Mouse (Mus musculus): ENCODE measurements at regions not wholly inside any gene's neighbourhood (a gene's known extent, or its start where the extent isn't known, plus 50 kb on each side); places are given as distances from the start of the nearest gene placed in this dataset.

- no peak for DNase-seq
Observed at GRCm38 (mm10) chr12:58901931-58902330, 109.9 kb downstream of the Sec23a start.

GRCm38 (mm10) chr12:58875808-58876207 lies 136.0 kb downstream of the Sec23a start:
- no peak for DNase-seq

DNA sequence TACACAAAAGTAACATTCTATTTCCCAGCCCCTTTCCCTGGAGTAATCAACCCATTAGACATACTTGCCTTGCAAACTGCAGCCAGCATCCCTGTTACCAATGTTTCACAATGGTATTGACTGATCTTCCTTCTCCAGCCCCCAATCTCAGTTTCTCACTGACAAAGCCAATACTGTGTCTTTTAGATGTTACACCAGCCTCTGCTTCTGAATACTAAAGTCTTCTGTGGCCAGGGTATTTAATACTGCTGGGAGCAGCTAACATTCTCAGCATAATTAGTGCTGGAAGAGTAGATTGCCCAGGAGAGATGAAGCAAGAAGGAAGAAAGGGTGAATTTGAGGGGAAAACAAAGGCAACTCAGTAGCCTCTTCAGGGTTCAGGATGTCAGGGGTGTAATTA lies 139.4 kb downstream of the Sec23a start:
- DNase-seq: no peak

DNA sequence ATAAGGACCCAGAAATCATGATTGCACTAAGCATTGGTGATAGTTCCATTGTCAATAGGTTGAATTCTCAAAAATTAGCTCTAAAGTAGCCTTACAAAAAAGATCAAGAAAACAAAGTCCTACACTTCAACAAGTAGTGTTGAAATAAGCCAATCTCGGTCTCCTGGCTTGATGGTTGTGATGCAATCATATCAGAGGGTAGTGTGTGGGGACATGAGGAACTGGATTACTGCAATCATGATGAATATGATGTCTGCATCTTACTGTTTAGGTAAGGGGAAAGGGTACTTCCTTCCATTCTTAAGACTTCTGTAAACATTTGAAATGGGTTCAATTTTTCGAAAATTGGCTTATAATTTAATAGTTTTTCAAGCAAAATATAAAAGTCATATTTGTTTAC lies 155.3 kb downstream of the Sec23a start:
- no peak for DNase-seq

DNA sequence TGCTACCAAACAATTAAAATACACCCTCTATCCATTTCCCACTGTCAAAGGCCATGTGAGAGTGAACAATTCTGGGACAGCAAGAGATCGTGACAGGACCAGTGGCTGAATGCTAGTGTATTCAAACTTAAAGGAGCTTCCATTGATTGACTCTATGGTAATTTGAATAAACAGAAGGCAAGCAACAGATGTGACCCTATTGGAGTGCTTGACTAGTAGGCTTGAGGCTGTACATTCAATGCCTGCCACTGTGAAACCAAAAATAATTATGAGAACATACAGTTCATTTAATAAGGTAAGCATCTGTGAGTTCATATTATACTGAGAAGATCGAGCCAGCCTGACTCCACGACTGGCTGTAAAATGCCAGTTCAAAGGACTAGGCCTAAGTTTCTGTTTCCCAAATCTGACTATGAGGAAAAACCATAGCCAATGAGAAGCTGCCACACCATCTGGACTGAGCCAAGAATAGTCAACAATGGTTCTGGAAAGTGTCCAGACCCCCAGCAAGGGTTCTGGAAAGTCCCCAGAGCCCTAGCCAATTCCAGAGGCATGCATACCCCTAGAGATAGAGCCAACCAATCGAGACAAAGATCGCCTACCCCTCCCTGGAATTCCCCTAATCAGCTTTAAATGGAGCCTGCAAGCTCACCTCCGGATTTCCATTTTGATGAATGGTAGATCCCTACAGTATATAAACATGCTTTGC lies 160.0 kb downstream of the Sec23a start:
- DNase-seq: peak; percentile 15

DNA sequence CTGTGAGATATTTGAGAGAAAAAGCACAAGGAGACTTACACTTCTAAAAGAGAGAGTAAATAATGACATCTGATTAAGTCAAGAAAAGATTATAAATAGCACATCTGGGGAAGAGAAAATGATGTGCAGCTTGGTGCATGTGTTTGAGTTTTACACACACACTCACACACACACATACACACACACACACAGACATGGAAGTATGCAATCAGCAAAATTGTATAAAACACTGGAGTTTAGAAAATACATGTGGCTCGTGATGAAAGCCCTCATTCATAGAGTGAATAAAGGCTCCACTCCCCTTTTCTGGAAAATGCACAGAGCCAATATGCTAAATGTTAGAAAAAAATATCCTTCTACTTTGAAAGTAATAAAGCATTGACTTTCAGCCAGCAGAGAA lies 182.2 kb downstream of the Sec23a start:
- DNase-seq: no peak

DNA sequence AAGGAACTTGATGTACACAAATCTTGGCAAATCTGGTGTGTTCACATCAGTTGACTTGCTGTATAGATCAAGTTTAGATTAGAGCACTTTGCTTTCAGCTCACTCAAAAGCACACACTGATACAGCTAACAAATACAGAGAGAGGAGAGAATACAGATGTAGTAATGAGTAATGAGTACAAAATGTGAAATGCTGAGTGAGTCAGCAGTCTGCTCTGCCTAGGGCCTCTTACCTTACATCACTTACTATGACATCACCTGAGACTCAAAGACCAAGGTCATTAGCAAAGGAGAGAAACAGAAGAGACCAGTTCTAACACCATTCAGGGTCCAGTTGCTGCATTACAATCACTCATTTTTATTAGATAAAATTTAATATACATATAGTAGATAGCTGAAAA lies 184.0 kb downstream of the Sec23a start:
- DNase-seq: no peak

DNA sequence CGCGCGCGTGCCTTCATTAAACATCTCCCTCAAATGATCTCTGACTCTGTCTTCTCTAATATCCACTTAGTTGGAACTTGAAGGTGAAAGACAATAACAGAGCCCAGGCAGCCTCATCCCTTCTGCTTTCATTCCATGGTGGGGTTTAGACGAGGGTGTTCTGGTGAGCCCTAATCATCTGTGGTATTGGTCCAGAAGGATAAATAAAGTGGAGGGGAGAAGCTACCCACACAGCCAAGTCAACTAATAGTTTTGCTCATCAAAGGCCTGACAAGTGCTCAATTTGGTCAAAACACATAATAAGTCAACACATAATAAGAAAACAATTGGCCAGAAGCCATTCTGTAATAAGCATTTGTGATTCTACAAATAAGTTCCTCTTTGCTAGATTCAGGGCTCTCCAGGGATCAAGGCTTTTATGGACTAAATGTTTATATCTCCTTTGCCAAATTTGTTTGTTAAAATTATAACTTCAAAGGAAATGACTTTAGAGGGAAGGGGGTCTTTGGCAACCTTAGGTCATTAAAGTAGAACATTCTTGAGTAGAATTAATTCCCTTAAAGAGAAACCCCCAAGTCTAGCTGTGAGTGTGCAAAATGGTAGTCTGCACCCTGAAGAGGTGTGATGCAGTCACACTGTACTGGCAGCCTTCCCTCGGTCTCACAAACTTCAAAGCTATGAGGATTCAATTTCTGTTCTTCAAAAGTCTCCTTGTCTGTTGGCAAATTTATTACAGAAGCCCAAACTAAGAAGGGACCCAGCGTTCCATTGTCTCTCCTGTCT lies 186.5 kb downstream of the Sec23a start:
- no peak for DNase-seq

- no peak for DNase-seq
Observed at GRCm38 (mm10) chr12:58822971-58823370, 188.8 kb downstream of the Sec23a start.

DNA sequence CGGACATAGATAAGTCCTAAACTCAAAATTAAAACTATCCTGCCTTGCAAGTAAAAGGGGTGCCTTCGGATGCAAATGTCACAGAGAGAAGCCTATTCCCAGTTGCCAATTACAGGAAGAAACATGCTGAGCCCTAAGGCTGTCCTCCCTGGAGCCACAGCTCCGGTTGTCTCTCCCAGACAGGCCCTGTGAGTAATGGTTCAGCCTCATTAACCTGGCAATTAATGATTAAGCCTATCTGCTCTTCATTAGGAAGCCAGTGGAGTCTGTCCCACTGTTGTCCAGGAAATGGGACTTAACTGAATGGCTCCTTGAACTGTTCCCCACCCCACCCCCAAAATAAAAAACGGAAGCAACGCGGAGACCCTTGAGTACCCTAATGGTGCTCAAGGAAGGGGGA lies 207.7 kb downstream of the Sec23a start:
- DNase-seq: no peak

DNA sequence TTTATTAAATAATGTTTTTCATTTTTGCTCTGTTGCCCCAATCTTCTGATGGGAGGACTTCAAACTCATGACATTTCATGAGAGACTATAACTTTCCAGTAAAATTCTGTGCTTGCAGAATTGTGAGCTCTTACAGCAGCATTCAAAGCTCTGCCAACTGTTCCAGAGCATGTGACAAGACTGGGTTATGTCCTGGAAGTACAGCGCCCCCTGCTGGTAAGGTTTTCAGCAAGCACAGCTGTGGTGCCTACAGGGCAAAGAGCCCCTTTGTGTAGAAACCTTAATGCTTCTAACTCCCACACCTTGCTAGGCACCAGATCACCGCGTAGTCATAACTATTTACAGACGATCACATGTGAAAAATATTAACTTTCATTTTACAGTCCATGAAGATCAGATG lies 209.4 kb downstream of the Sec23a start:
- peak; percentile 14 for DNase-seq

Data from cerebellum, adult 9-10 months (tissue).